Mouse (Mus musculus) right cerebral cortex, postnatal 36 days (tissue): ENCODE results near the gene Fsd1l.
A peak's percentile ranks its signal among the peaks of the same experiment; 100 is the strongest.
"Not testable (repeated sequence)": the region's sequence is repeated elsewhere in the genome, so short reads cannot be mapped to it uniquely, and the experiment has no call there.

Source experiments
- DNase-seq, 2 experiments: peaks; one replicate each; pipeline ENCODE4 v3.0.0; 2022; ENCODE audit warnings: low spot score in 2 of 2, mixed read lengths in 1 of 2

Gene Fsd1l

GRCm38 (mm10) chr4:53628924-53629323 is 2.3 kb upstream of the Fsd1l start:
- DNase-seq, result no peak

GRCm38 (mm10) chr4:53630963-53631315 is 332 bp upstream of the Fsd1l start:
- no peak for DNase-seq

GRCm38 (mm10) chr4:53632011-53632349 is 709 bp downstream of the Fsd1l start:
- DNase-seq, result no peak

GRCm38 (mm10) chr4:53635336-53635735 is 4.1 kb downstream of the Fsd1l start:
- DNase-seq, result no peak

- no peak for DNase-seq
Measured at GRCm38 (mm10) chr4:53637269-53637909, 6.1 kb downstream of the Fsd1l start.

- DNase-seq, result no peak
Measured at GRCm38 (mm10) chr4:53638549-53639123, 7.4 kb downstream of the Fsd1l start.

- DNase-seq, result no peak
Measured at GRCm38 (mm10) chr4:53658029-53658428, 26.8 kb downstream of the Fsd1l start.

- DNase-seq, result no peak
Measured at GRCm38 (mm10) chr4:53660711-53661110, 29.4 kb downstream of the Fsd1l start.

- DNase-seq, result no peak
Measured at GRCm38 (mm10) chr4:53682092-53682491, 50.8 kb downstream of the Fsd1l start.

GRCm38 (mm10) chr4:53688965-53689364 is 57.7 kb downstream of the Fsd1l start:
- no peak for DNase-seq

GRCm38 (mm10) chr4:53691418-53691817 is 60.1 kb downstream of the Fsd1l start:
- no peak for DNase-seq

GRCm38 (mm10) chr4:53709166-53709565 is 77.9 kb downstream of the Fsd1l start:
- DNase-seq, result not testable (repeated sequence)

- no peak for DNase-seq
Measured at GRCm38 (mm10) chr4:53710021-53710420, 78.8 kb downstream of the Fsd1l start.

- no peak for DNase-seq
Measured at GRCm38 (mm10) chr4:53710555-53711328, 79.5 kb downstream of the Fsd1l start.

- DNase-seq, result no peak
Measured at GRCm38 (mm10) chr4:53713704-53714050, 82.4 kb downstream of the Fsd1l start, which contains the start of gene Fktn. Gene Fktn, plus strand, starts transcription at chr4:53713998.

- DNase-seq, result peak; percentile 89
Measured at GRCm38 (mm10) chr4:53714051-53714814, 83.0 kb downstream of the Fsd1l start.

GRCm38 (mm10) chr4:53715977-53716376 is 84.7 kb downstream of the Fsd1l start:
- no peak for DNase-seq

- DNase-seq, result no peak
Measured at GRCm38 (mm10) chr4:53717546-53717945, 86.3 kb downstream of the Fsd1l start.

GRCm38 (mm10) chr4:53718261-53718660 is 87.0 kb downstream of the Fsd1l start:
- DNase-seq, result no peak

GRCm38 (mm10) chr4:53722506-53722905 is 91.2 kb downstream of the Fsd1l start:
- no peak for DNase-seq

GRCm38 (mm10) chr4:53726100-53726499 is 94.8 kb downstream of the Fsd1l start:
- DNase-seq, result not testable (repeated sequence)

- DNase-seq, result no peak
Measured at GRCm38 (mm10) chr4:53728121-53728520, 96.8 kb downstream of the Fsd1l start.
